Mouse (Mus musculus): Measurements from ENCODE around the gene Timp3. TPM values are rescaled to one million over a fixed set of nuclear protein-coding genes. Genes with fewer than 3 reads are reported as not detected.

The Timp3 gene
- total and polyA plus RNA-seq, 2 experiments from 2014 or later, result 33.6 to 62.9 TPM

- 0 out of 2 replicates have a peak, but pooled peaks cover 4% of the 10 kb centered on the region for H3K36me3 ChIP-seq (ENCODE audit: insufficient read depth)
- DNase-seq (no peak), ATAC-seq (no peak)
- peaks cover 16% of the 10 kb centered on the region for H3K4me1 ChIP-seq (ENCODE audit: insufficient read depth)
- no peaks in the 10 kb centered on the region for H3K9me3 ChIP-seq (ENCODE audit: low read length)
- H3K27ac ChIP-seq (ENCODE audit: low read depth, low read length), result no peak overlapping the region
- 34% methylated on average over 2 of the region's 2 CpGs for WGBS
- H3K4me3 ChIP-seq (ENCODE audit: low read depth, low read length), result no peak overlapping the region
- peak overlapping the region; percentile 98 for H3K4me2 ChIP-seq (ENCODE audit: low read depth)
- no peak overlapping the region for H3K9ac ChIP-seq
- TF ChIP-seq CTCF (IDR thresholded peaks at IDR 0.05; ENCODE audit: low read depth), result no peak
- H3K27me3 ChIP-seq (ENCODE audit: insufficient read depth, low read length), result no peaks in the 10 kb centered on the region
These were observed 3.3 kb downstream of the Timp3 start for GRCm38 (mm10) chr10:86303495-86303876.

GRCm38 (mm10) chr10:86304583-86304982, 4.4 kb downstream of the Timp3 start:
- no peak for TF ChIP-seq CTCF (IDR thresholded peaks at IDR 0.05; ENCODE audit: low read depth)
- 0 out of 2 replicates have a peak, but pooled peaks cover 4% of the 10 kb centered on the region for H3K36me3 ChIP-seq (ENCODE audit: insufficient read depth)
- ATAC-seq (no peak), DNase-seq (no peak)
- H3K9ac ChIP-seq, result no peak overlapping the region
- H3K4me1 ChIP-seq (ENCODE audit: insufficient read depth), result peaks cover 16% of the 10 kb centered on the region
- H3K4me3 ChIP-seq (ENCODE audit: low read depth, low read length), result no peak overlapping the region
- no peaks in the 10 kb centered on the region for H3K9me3 ChIP-seq (ENCODE audit: low read length)
- 7% methylated on average over 2 of the region's 2 CpGs for WGBS
- H3K27ac ChIP-seq (ENCODE audit: low read depth, low read length), result no peak overlapping the region
- H3K27me3 ChIP-seq (ENCODE audit: insufficient read depth, low read length), result no peaks in the 10 kb centered on the region
- H3K4me2 ChIP-seq (ENCODE audit: low read depth), result no peak overlapping the region

- Histone ChIP-seq H3K4me1 (ENCODE audit: insufficient read depth) (peaks cover 6% of the 10 kb centered on the region; the same call in 1 of the 2 replicates), H3K9ac (no peak overlapping the region), H3K4me3 (ENCODE audit: low read depth, low read length) (no peak overlapping the region), H3K36me3 (ENCODE audit: insufficient read depth) (0 out of 2 replicates have a peak, but pooled peaks cover 4% of the 10 kb centered on the region), H3K4me2 (ENCODE audit: low read depth) (no peak overlapping the region), H3K27ac (ENCODE audit: low read depth, low read length) (no peak overlapping the region), H3K9me3 (ENCODE audit: low read length) (no peaks in the 10 kb centered on the region), H3K27me3 (ENCODE audit: insufficient read depth, low read length) (no peaks in the 10 kb centered on the region)
- 95% methylated on average over 4 of the region's 4 CpGs for WGBS
- ATAC-seq (no peak), DNase-seq (no peak)
- no peak for TF ChIP-seq CTCF (IDR thresholded peaks at IDR 0.05; ENCODE audit: low read depth)
These were observed 7.1 kb downstream of the Timp3 start for GRCm38 (mm10) chr10:86307235-86307634.

GRCm38 (mm10) chr10:86310527-86310926, 10.4 kb downstream of the Timp3 start:
- no peak for ATAC-seq
- Histone ChIP-seq H3K4me2 (ENCODE audit: low read depth) (no peak overlapping the region), H3K27me3 (ENCODE audit: insufficient read depth, low read length) (no peaks in the 10 kb centered on the region), H3K4me1 (ENCODE audit: insufficient read depth) (no peaks in the 10 kb centered on the region), H3K9ac (no peak overlapping the region), H3K4me3 (ENCODE audit: low read depth, low read length) (no peak overlapping the region), H3K27ac (ENCODE audit: low read depth, low read length) (no peak overlapping the region), H3K36me3 (ENCODE audit: insufficient read depth) (0 out of 2 replicates have a peak, but pooled peaks cover 4% of the 10 kb centered on the region), H3K9me3 (ENCODE audit: low read length) (no peaks in the 10 kb centered on the region)
- no peak for DNase-seq
- TF ChIP-seq CTCF (IDR thresholded peaks at IDR 0.05; ENCODE audit: low read depth), result no peak
- 77% methylated on average over 6 of the region's 6 CpGs for WGBS

- Histone ChIP-seq H3K4me3 (ENCODE audit: low read depth, low read length) (no peak overlapping the region), H3K9me3 (ENCODE audit: low read length) (no peaks in the 10 kb centered on the region), H3K36me3 (ENCODE audit: insufficient read depth) (no peaks in the 10 kb centered on the region), H3K27me3 (ENCODE audit: insufficient read depth, low read length) (no peaks in the 10 kb centered on the region), H3K9ac (no peak overlapping the region), H3K4me1 (ENCODE audit: insufficient read depth) (no peaks in the 10 kb centered on the region), H3K4me2 (ENCODE audit: low read depth) (no peak overlapping the region), H3K27ac (ENCODE audit: low read depth, low read length) (no peak overlapping the region)
- ATAC-seq, result no peak
- 90% methylated on average over 3 of the region's 3 CpGs for WGBS
- DNase-seq, result no peak
- no peak for TF ChIP-seq CTCF (IDR thresholded peaks at IDR 0.05; ENCODE audit: low read depth)
These were observed 12.8 kb downstream of the Timp3 start for GRCm38 (mm10) chr10:86312976-86313375.

- no peak for TF ChIP-seq CTCF (IDR thresholded peaks at IDR 0.05; ENCODE audit: low read depth)
- H3K9me3 ChIP-seq (ENCODE audit: low read length), result no peaks in the 10 kb centered on the region
- no peak overlapping the region for H3K4me2 ChIP-seq (ENCODE audit: low read depth)
- H3K27ac ChIP-seq (ENCODE audit: low read depth, low read length), result no peak overlapping the region
- no peak overlapping the region for H3K4me3 ChIP-seq (ENCODE audit: low read depth, low read length)
- H3K4me1 ChIP-seq (ENCODE audit: insufficient read depth), result no peaks in the 10 kb centered on the region
- no peak overlapping the region for H3K9ac ChIP-seq
- ATAC-seq, result no peak
- H3K27me3 ChIP-seq (ENCODE audit: insufficient read depth, low read length), result no peaks in the 10 kb centered on the region
- no peaks in the 10 kb centered on the region for H3K36me3 ChIP-seq (ENCODE audit: insufficient read depth)
- DNase-seq, result no peak
- 87% methylated on average over 1 of the region's 1 CpGs for WGBS
These were observed 13.3 kb downstream of the Timp3 start for GRCm38 (mm10) chr10:86313448-86313847.

- TF ChIP-seq CTCF (IDR thresholded peaks at IDR 0.05; ENCODE audit: low read depth), result no peak
- no peak overlapping the region for H3K4me2 ChIP-seq (ENCODE audit: low read depth)
- H3K9ac ChIP-seq, result no peak overlapping the region
- DNase-seq (no peak), ATAC-seq (peak; percentile 27; the same call in 1 of the 2 replicates)
- 46% methylated on average over 3 of the region's 3 CpGs for WGBS
- H3K27me3 ChIP-seq (ENCODE audit: insufficient read depth, low read length), result no peaks in the 10 kb centered on the region
- H3K4me1 ChIP-seq (ENCODE audit: insufficient read depth), result 0 out of 2 replicates have a peak, but pooled peaks cover 3% of the 10 kb centered on the region
- H3K9me3 ChIP-seq (ENCODE audit: low read length), result no peaks in the 10 kb centered on the region
- no peaks in the 10 kb centered on the region for H3K36me3 ChIP-seq (ENCODE audit: insufficient read depth)
- H3K27ac ChIP-seq (ENCODE audit: low read depth, low read length), result no peak overlapping the region
- H3K4me3 ChIP-seq (ENCODE audit: low read depth, low read length), result no peak overlapping the region
These were observed 15.3 kb downstream of the Timp3 start for GRCm38 (mm10) chr10:86315513-86315912.

Measured in forebrain, postnatal 0 days (tissue).